Mouse (Mus musculus): Measurements from ENCODE around the gene Rhbdf1.

- TF ChIP-seq CTCF (conservative IDR thresholded peaks at IDR 0.05 in 1 of 2, IDR thresholded peaks at IDR 0.05 in 1 of 2; ENCODE audit: low read depth in 2 of 2, low read length in 2 of 2) (no peak), PAX5 (IDR thresholded peaks at IDR 0.05; ENCODE audit: low read length) (no peak), POLR2A (IDR thresholded peaks at IDR 0.05; ENCODE audit: low read depth, low read length) (no peak)
These were observed 5.5 kb upstream of the Rhbdf1 start for GRCm38 (mm10) chr11:32227555-32227954.

All from CH12.LX (cell line).